Mouse (Mus musculus): ENCODE data around the gene Emc1. TPM values are rescaled to one million over a fixed set of nuclear protein-coding genes. Genes with fewer than 3 reads are reported as not detected.

Emc1 gene
- total RNA-seq (2014; fragmentation: Nextera tagmentation) (20.2 and 24.4 TPM in 2 replicates), total RNA-seq (2017) (34.4 and 39.2 TPM in 2 replicates)

DNA sequence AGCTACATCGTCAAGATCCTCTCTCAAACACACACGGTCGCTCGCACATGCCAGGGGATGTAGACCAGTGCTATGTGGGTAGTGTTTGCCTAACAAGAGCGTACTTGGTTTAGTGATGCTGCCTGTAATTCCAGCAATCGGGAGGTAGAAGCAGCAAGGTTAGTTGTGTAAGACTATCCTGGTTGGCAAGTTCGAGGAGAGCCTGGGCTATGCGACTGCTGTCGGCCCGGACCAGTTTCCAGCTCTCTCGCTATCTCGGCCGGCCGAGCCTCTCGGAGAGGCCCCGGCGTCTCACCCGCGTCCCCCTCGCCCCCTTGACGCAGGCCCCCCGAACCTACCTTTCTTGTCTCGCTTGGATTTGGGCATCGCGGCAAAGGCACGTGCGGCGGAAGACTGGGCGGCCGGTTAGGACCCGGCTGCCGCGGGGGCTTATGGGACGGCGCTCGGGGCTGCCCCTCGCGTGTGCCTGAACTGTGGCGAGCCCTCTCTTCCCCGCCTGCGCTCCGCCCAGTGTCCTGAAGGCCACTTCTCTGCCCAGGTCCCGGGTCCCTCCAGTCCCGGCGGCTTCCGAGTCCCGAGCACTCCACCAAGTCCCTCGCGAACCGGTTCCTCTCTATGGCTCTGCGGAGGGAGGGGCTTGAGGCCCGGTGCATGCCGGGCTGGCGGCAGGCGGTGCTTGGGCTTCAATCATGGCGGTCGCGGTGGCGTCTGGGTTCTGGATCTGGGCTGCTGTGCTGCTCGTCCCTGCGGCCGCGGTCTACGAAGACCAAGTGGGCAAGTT, at the start of gene Emc1, which contains the start of the genes Mrto4 and Ubr4:
Emc1 (plus strand) TSS at position 657 of the 781 bp plus-strand sequence.
Mrto4 (minus strand) TSS at position 646 of the 781 bp plus-strand sequence.
Ubr4 (plus strand) TSS at position 679 of the 781 bp plus-strand sequence.
- ATAC-seq (replicated peaks; ENCODE audit: poor library complexity, severe bottlenecking): peak; percentile 96

DNA sequence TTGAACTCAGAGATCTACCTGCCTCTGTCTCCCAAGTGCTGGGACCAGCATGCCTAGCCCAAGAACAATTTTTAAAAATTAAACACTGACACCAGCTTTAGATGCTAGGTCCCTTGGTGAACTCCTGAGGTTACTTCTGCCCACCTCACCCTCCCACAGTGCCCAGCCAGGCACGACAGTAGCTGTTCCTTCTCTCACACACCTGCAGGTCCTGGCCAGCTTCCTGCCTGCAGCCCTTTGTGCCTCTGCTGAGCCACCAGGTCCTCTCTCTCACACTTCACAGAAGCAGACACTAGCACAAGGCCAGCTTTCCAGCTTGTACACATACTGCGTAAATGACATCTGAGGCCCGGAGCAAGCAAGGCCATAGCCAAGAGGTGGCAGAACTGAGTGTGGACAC, 46.9 kb upstream of the Emc1 start:
- no peak for ATAC-seq (replicated peaks; ENCODE audit: poor library complexity, severe bottlenecking)

DNA sequence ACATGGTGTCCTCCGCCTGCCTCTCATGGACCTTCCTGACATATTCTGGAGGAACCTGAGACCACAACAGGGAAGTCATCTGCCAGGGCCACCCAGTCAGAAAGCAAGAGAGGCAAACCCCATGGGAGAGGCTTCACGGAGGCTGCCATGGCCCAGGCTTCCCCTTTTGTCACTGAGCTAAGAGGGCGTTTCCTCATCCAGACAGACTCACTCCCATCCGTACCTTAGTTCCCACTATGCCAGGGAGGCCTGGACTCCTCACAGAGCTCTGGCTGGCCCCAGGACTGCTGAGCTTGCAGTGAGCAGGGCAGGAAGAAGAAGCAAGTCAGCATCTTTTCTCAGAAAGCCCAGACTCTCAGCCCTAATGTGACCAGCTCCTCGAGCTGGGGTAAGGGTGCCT, 44.5 kb upstream of the Emc1 start:
- ATAC-seq (replicated peaks; ENCODE audit: poor library complexity, severe bottlenecking): peak; percentile 78

DNA sequence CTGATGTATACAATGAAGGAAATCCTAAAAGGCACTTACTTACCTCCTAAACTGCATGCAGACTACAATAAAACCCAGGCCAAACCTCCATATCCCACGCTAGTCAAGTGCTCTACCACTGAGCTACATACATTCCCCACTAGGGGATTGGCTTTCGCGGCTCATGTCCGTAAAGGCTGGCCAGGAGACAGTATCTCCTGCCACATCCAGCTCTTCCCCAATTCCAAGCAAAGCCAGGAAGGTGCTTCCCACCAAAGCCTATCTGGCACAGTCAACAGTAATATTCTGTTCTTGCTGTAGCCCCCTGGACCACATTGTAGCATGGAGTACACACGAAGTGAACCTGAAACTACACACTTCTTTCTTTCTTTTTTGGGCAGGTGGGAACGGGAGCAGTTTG, 42.7 kb upstream of the Emc1 start:
- no peak for ATAC-seq (replicated peaks; ENCODE audit: poor library complexity, severe bottlenecking)

DNA sequence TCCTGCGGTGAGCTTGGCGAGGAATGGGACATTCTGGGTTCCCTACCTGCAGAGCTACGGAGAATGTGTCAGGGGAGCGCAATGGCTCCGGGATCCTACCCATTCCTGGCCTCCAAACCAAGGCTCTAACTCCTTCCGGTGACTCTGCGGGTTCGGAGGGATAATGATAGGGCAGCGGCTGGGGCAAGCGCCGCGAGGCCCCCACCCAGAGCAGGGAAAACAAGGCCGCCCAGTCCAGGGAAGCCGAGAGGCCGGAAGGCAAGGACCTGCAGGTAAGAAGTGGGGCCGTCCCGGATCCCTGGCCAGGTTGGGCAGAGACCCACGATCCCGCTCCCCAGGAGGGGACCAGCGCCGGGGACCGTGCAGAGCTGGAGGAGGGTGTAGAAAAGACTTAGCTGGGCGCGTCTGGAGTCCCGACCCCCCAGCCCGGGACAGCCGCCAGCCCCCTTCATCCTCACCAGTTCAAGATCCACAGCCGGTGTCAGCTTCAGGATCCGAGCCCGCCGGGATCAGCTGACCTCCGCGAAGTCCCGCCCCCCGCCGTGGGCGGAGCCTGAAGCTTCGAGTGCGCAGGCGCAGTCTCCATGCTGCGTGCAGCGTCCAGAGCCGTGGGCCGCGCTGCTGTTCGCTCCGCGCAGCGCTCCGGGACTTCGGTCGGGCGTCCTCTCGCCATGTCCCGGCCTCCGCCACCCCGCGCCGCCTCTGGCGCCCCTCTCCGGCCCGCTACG, 42.1 kb upstream of the Emc1 start, which contains the start of the genes Pqlc2 and Akr7a5:
Pqlc2 (minus strand) TSS at position 538 of the 728 bp plus-strand sequence.
Akr7a5 (plus strand) TSS at position 574 of the 728 bp plus-strand sequence.
- peak; percentile 65 for ATAC-seq (replicated peaks; ENCODE audit: poor library complexity, severe bottlenecking)

DNA sequence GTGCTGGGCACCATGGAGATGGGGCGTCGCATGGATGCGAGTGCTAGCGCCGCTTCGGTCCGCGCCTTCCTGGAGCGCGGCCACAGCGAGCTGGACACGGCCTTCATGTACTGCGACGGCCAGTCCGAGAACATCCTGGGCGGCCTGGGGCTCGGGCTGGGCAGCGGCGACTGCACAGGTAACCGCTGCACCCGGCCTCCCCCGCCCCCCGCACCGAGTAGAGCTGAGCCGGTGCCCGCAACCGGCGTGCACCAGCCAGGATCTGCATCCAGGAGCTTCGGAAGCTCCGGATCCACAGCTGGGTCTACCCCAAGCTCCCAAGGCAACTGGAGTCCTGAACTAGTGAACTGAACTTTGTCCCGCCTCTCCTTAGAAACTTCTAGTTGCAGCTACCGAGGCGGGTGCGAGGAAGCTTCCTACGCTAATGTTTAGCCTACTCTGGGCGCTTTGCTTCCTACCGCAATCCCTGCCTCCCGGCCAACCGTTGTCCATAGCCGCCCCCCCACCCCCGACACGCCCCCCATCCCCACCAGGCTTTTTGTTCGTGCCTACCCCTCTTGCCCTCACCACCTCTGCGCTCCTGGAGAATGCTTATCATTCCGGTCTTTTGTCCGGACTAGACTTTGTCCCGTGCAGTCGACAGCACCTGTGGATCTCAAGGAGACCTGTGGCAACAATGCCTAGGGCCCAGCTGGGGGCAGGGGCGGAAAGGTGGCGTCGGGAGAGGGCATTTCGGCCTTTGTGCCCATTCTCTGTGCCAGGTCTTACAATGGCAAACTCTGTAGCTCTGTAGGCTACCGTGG, 41.3 kb upstream of the Emc1 start:
- no peak for ATAC-seq (replicated peaks; ENCODE audit: poor library complexity, severe bottlenecking)

DNA sequence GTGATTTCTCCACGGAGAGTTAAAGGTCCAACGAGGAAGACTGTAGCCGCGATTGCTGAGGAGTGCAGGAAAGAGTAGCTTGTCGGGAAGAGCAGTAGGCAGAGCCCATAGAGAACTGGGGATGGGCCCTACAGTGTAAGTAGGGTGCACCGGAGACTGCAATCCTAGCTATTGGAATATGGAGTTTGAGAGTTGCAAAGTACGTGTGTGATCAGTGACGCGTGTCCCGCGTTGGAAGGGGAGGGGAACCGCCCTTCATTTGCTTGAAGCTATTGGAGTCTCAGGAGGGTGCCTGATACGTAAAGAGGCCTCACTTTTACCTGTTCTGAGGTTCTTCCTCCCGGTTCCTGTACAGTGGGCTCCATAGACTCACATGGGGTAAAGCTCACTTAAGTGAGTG, 40.7 kb upstream of the Emc1 start:
- no peak for ATAC-seq (replicated peaks; ENCODE audit: poor library complexity, severe bottlenecking)

DNA sequence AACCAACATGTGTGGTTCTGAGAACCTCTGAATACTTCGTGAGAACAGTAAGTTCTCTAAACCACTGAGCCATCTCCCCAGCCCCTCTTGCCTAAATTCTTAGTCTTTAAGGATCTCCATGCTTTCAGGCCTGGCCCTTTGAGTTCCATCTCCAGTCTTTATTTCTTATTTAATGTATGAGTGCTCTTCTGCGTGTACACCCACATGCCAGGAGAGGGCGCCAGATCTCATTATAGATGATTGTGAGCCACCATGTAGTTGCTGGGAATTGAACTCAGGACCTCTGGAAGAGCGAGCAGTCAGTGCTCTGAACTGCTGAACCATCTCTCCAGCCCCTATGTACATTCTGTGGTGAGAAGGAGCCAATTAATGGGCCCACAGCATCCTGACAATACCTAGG, 39.8 kb upstream of the Emc1 start:
- ATAC-seq (replicated peaks; ENCODE audit: poor library complexity, severe bottlenecking): no peak

DNA sequence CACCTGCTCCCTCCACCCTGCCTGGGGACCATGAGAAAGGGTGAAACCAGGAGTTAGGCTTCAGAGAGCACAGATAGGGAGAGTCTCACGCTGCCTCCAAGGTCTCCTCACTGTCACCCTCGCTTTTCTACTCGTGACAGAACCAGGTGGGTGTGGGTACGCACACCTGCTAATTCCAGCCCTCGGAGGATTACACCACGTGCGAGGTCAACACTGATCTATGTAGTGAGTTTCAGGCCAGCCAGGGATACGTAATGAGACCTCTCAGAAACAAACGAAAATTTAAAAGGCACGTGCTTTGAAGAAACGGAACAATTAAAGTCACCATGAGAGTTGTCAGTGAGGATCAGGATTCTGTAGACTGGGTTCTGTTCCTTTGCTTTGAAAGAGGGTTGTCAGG, 33.9 kb upstream of the Emc1 start:
- ATAC-seq (replicated peaks; ENCODE audit: poor library complexity, severe bottlenecking): no peak

DNA sequence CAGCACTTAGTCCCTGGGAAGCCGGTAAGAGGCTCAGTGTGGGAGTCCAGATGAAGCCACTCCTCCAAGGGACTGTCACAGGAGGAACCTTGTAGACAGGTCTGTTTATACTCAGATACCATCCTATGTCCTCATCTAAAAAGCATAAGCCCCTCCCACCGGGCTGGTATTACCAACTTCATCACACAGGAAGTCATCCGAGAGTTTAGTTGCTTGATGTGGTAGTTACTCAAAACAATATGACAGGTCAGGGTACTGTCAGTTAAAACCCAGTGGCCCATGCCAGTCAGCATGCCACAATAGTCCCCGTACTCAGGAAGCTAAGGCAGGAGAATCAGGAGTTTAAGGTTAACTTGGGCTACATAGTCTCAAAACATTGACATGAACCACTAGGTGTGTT, 32.6 kb upstream of the Emc1 start:
- no peak for ATAC-seq (replicated peaks; ENCODE audit: poor library complexity, severe bottlenecking)

DNA sequence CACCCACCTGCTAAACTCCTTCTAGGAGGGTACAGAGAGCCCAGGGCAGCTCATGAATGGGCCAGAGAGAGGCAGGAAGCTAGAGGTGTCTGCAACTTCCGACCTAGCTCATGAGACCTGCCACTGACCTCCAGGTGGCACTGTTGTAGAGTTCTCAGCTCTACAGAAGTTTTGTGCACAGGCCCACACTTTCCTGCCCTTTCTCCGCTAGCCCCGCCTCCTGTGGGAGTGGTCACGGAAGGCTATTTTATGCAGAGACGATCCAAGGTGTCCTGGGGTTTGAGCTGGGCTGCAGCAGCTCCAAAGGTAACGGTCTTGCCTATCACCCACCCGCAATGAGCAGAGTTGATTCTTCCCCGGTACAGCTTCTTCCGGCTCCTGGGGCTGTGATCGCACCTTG, 21.8 kb upstream of the Emc1 start:
- ATAC-seq (replicated peaks; ENCODE audit: poor library complexity, severe bottlenecking): peak; percentile 100

DNA sequence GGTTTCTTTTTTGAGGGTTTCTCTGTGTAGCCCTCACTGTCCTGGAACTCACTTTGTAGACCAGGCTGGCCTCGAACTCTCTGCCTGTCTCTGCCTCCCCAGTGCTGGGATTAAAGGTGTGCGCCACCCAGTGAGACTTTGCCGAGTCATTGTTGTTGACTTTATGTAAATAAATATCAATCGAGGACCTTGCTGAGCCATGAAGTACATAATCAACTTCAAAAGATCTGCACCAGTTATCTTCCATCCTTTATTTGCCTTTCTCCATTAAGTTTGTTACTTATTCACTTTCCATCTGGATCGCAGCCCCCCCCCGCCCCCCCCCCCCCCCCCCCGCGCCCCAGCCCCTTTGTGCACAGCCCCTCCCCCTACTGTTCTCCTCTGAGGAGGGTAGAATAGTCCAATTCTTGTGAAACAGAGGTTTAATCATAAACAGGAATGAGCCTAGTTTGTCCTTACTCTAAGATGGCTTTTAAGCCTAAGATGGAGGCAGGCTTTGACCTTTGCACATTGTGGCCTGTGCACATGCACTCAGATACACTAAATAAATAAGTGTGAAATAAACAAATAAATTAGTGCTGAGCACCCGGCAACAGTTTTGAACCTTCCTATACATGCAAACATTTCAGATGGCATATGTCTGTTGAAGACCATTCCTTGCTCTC, 17.6 kb upstream of the Emc1 start:
- no peak for ATAC-seq (replicated peaks; ENCODE audit: poor library complexity, severe bottlenecking)

DNA sequence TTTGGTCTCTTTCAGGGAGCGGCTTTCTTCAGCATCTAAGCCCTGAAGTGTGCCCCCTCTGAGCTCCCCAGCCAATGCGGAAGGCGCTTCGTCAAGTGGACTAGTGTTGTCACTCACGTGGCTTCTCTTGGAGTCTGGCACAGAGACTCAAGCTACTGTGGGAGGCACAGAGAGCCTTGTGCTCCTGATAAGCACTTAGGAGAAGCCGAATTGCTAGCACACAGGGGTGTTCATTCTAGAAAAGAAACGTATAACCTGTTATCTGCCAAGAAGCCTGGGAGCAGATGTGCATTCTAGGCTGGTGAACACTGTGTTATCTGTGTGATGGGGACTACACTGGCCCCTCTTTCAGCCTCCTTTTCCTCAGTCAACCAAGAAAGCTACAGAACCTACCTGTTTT, 16.9 kb upstream of the Emc1 start:
- ATAC-seq (replicated peaks; ENCODE audit: poor library complexity, severe bottlenecking): no peak

DNA sequence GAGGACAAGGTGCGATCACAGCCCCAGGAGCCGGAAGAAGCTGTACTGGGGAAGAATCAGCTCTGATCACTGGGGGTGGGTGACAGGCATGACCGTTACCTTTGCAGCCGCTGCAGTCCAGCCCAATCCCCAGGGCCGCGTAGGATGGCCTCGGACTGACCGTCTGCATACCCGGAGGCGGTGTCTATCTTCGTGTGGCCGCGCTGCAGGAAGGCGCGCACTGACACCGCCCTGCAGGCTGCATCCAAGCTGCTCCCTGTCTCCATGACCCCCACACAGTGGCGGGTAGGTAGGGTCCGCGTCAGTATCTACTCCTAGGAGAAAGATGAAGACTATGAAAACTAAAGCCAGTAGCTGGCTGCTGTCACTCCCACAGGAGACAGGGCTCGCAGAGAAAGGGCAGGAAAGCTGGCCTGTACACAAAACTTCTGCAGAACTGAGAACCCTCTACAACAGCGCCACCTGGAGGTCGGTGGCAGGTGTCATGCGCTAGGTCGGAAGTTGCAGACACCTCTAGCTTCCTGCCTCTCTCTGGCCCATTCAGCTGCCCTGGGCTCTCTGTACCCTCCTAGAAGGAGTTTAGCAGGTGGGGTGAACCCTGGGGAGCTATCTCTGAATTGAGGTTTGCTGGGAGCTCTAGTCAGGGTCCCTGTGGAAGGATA, 15.4 kb upstream of the Emc1 start:
- peak; percentile 80 for ATAC-seq (replicated peaks; ENCODE audit: poor library complexity, severe bottlenecking)

DNA sequence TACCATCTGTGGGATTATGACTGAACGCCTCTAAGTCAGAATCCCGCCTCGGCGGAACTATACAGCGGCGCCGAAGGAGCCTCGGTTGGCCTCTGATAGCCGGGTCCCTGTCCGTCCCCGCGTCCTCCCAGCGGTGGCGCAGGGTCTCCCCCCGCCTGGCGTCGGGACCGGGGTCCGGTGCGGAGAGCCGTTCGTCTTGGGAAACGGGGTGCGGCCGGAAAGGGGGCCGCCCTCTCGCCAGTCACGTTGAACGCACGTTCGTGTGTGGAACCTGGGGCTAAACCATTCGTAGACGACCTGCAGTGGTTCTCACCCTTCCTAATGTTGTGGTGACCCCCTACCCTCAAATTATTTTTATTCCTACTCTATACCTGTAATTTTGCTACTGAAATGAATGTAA, 14.2 kb upstream of the Emc1 start:
- ATAC-seq (replicated peaks; ENCODE audit: poor library complexity, severe bottlenecking): no peak

DNA sequence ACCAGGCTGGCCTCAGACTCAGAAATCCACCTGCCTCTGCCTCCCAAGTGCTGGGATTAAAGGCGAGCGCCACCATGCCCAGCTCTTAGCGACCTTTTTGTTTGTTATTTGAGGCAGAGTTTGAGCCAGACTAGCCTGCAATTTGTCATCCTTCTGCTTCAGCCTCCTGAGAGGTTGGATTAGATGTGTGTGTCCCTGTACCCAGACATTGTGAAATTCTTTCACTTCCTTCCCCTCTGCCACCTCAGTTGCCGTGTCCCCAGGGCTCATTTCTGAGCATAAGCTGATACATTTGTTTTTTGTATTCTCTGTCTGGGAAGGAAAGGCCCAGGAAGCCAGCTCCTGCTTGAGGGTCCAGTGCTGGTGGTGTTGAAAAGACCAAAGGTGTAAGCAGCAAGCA, 11.6 kb upstream of the Emc1 start:
- peak; percentile 75 for ATAC-seq (replicated peaks; ENCODE audit: poor library complexity, severe bottlenecking)

DNA sequence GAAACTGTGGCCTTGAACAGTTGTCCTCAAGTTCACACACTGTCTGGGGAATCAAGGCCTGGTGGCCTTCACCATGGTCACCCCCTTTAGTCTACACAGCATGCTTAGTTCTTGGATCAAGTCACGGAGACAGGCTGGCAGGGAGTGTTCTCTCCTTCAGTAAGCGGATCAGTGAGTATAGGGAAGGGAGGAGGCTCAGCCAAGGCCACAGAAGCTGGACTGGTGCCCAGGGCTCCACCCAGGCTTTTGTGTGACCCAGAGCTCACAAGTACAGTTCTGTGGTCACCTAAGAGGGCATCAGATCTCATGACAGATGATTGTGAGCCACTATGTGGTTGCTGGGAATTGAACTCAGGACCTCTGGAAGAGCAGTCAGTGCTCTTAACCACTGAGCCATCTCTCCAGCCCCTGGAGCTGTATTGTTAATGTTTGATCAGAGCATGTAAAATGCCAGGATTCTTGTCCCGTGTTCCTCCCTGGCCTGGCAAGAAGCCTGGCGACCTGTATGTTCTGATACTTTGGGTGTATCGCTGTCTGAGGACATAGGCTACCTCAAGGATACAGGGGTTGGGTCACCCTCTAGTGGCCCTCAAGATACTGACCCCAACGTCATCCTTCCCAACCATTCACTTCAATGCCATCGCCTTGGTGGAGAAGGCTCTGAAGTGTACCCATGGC, 10.7 kb upstream of the Emc1 start:
- ATAC-seq (replicated peaks; ENCODE audit: poor library complexity, severe bottlenecking): no peak; the same call in 1 of the 2 replicates

DNA sequence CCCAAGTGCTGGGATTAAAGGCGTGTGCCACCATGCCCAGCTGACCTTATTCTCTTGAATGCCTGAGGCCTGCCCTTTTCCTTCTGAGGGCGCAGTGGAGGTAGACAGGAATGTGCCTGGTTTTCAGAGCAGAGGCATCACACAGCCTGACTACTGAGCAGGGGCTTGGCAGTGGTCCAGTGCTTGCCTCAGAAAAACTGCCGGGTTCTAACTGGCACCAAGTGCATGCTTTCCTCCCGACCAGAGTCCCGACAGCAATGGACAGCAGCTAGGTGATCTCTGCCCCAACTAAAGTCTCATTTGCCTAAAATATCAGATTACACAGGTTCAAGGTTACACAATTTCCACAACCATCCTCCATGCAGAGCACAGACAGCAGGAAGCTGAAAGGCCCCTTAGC, 8.7 kb upstream of the Emc1 start:
- ATAC-seq (replicated peaks; ENCODE audit: poor library complexity, severe bottlenecking): peak; percentile 43

DNA sequence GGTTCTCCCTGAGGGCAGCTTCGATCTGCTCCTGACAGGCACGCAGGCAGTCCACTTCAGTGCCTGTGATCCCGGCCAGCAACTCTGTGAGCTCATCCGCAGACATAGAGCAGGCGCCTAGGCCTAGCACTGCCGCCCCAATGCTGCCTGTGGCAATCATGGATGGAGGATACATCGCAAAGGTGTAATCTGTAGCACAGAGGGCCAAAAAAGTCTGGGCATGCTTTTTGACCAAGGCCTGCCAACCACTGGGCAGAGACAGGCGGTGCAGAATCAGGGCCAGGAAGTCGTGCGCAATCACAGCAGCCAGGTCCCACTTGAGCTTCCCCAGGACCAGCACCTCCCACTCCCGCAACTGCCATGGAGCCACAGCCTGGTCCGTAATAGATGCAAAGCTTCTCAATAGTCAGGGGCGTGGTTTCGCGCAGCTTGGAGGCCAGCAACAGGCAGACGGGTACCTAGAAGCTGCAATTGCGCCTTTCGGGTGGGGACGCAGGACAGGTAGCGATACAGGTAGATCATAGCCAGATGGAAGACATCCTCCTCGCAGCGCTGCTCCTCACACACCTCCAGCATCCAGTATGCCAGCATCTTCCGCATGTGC, 6.9 kb upstream of the Emc1 start:
- no peak for ATAC-seq (replicated peaks; ENCODE audit: poor library complexity, severe bottlenecking)
